Mouse (Mus musculus) C2C12 (cell line): ENCODE measurements around the gene Fam149a. TPM values are rescaled to one million over a fixed set of nuclear protein-coding genes. Genes with fewer than 3 reads are reported as not detected.

Experiments
- H3K27me3 ChIP-seq: one replicate; pipeline ENCODE4 v1.6.1; 2011; ENCODE audit not compliant: control insufficient read depth, insufficient read depth, insufficient read length
- H3K36me3 ChIP-seq: one replicate; pipeline ENCODE4 v1.6.1; 2011; ENCODE audit not compliant: control insufficient read depth, insufficient read depth
- H3K4me3 ChIP-seq: one replicate; pipeline ENCODE4 v1.5.1; 2011; ENCODE audit warnings: mild to moderate bottlenecking, control low read depth; ENCODE audit not compliant: poor library complexity, insufficient read depth, severe bottlenecking
- H3K79me2 ChIP-seq: one replicate; pipeline ENCODE4 v1.6.1; 2011; ENCODE audit not compliant: control insufficient read depth, insufficient read depth
- H3K79me3 ChIP-seq: one replicate; pipeline ENCODE4 v1.6.1; 2011; ENCODE audit warnings: low read depth, control low read depth
- H3ac ChIP-seq: one replicate; pipeline ENCODE3; 2011; ENCODE audit warnings: low read depth; ENCODE audit not compliant: control insufficient read depth, insufficient read length
- CEBPB ChIP-seq: IDR thresholded peaks from one replicate; pipeline ENCODE4 v1.6.1; 2011; ENCODE audit warnings: low read depth, mild to moderate bottlenecking, control low read depth, moderate library complexity
- CTCF ChIP-seq: IDR thresholded peaks from one replicate; pipeline ENCODE4 v1.5.1; 2011; ENCODE audit not compliant: control insufficient read depth, insufficient read depth, insufficient read length
- FOSL1 ChIP-seq: IDR thresholded peaks from one replicate; pipeline ENCODE4 v1.8.0; 2011; ENCODE audit warnings: mild to moderate bottlenecking, low read length; ENCODE audit not compliant: poor library complexity, insufficient read depth, severe bottlenecking
- MAX ChIP-seq: IDR thresholded peaks from one replicate; pipeline ENCODE4 v1.6.1; 2011; ENCODE audit warnings: mild to moderate bottlenecking, control low read depth
- MYOD1 ChIP-seq: IDR thresholded peaks from one replicate; pipeline ENCODE4 v1.6.1; 2011; ENCODE audit warnings: low read depth; ENCODE audit not compliant: control insufficient read depth, insufficient read length
- MYOG ChIP-seq: IDR thresholded peaks from one replicate; pipeline ENCODE4 v1.6.1; 2011; ENCODE audit not compliant: control insufficient read depth, insufficient read length; ENCODE audit errors: extremely low read depth
- USF1 ChIP-seq: IDR thresholded peaks from one replicate; pipeline ENCODE4 v1.6.1; 2011; ENCODE audit warnings: low read depth, mild to moderate bottlenecking, control low read depth, moderate library complexity
- polyA plus RNA-seq: library from polyadenylated mRNA; unstranded; fragments of >200 nt; fragmentation: generic; extraction: Trizol; gene quantifications from one replicate; pipeline ENCODE4 v1.2.1, GENCODE M21; 2012; ENCODE audit warnings: missing spikeins

Gene Fam149a
- polyA plus RNA-seq, 1 experiment, result 3.5 TPM

- no peak for TF ChIP-seq USF1
- no peak for TF ChIP-seq MAX
- TF ChIP-seq CTCF, result no peak
- no peak for TF ChIP-seq MYOG
- TF ChIP-seq CEBPB, result no peak
- no peak for TF ChIP-seq MYOD1
- no peak for TF ChIP-seq FOSL1
Observed at GRCm38 (mm10) chr8:45383250-45383649, 1.2 kb upstream of the Fam149a start.

GRCm38 (mm10) chr8:45381075-45381962 lies 772 bp downstream of the Fam149a start:
- Histone ChIP-seq H3K79me2 (no peaks in the 10 kb centered on the region), H3K4me3 (no peak overlapping the region), H3K79me3 (no peaks in the 10 kb centered on the region), H3K36me3 (no peaks in the 10 kb centered on the region), H3K27me3 (peaks cover 20% of the 10 kb centered on the region), H3ac (no peak overlapping the region)
- TF ChIP-seq USF1, result no peak
- TF ChIP-seq CEBPB, result no peak
- no peak for TF ChIP-seq MYOD1
- no peak for TF ChIP-seq CTCF
- TF ChIP-seq MYOG, result no peak
- TF ChIP-seq MAX, result no peak
- no peak for TF ChIP-seq FOSL1

More at GRCm38 (mm10) chr8:45383250-45383649, 1.2 kb upstream of the Fam149a start:
- Histone ChIP-seq H3K4me3 (no peak overlapping the region), H3K27me3 (peaks cover 17% of the 10 kb centered on the region), H3K36me3 (no peaks in the 10 kb centered on the region), H3K79me2 (no peaks in the 10 kb centered on the region), H3K79me3 (no peaks in the 10 kb centered on the region), H3ac (no peak overlapping the region)

GRCm38 (mm10) chr8:45380598-45380997 lies 1.5 kb downstream of the Fam149a start:
- Histone ChIP-seq H3K79me3 (no peaks in the 10 kb centered on the region), H3K4me3 (no peak overlapping the region), H3K79me2 (no peaks in the 10 kb centered on the region), H3K27me3 (peaks cover 20% of the 10 kb centered on the region), H3ac (no peak overlapping the region), H3K36me3 (no peaks in the 10 kb centered on the region)
- TF ChIP-seq CTCF (no peak), MAX (no peak), FOSL1 (no peak), MYOD1 (no peak), MYOG (no peak), CEBPB (no peak), USF1 (no peak)

GRCm38 (mm10) chr8:45374071-45374470 lies 8.0 kb downstream of the Fam149a start:
- Histone ChIP-seq H3K27me3 (peaks cover 3% of the 10 kb centered on the region), H3K36me3 (no peaks in the 10 kb centered on the region), H3K79me2 (no peaks in the 10 kb centered on the region), H3K4me3 (no peak overlapping the region), H3ac (no peak overlapping the region), H3K79me3 (no peaks in the 10 kb centered on the region)
- TF ChIP-seq USF1 (no peak), MYOG (no peak), FOSL1 (no peak), MYOD1 (no peak), CEBPB (no peak), CTCF (no peak), MAX (no peak)

GRCm38 (mm10) chr8:45367154-45367553 lies 14.9 kb downstream of the Fam149a start:
- Histone ChIP-seq H3K4me3 (no peak overlapping the region), H3K36me3 (no peaks in the 10 kb centered on the region), H3ac (no peak overlapping the region), H3K79me2 (no peaks in the 10 kb centered on the region), H3K79me3 (no peaks in the 10 kb centered on the region), H3K27me3 (no peaks in the 10 kb centered on the region)
- no peak for TF ChIP-seq CEBPB
- TF ChIP-seq MAX, result no peak
- no peak for TF ChIP-seq MYOD1
- no peak for TF ChIP-seq CTCF
- TF ChIP-seq MYOG, result no peak
- no peak for TF ChIP-seq FOSL1
- no peak for TF ChIP-seq USF1
